Mouse (Mus musculus): ENCODE data around the gene Rabgap1l. TPM values are rescaled to one million over a fixed set of nuclear protein-coding genes. Genes with fewer than 3 reads are reported as not detected.

Rabgap1l gene
- polyA plus RNA-seq, 1 experiment: 40.7 TPM

DNA sequence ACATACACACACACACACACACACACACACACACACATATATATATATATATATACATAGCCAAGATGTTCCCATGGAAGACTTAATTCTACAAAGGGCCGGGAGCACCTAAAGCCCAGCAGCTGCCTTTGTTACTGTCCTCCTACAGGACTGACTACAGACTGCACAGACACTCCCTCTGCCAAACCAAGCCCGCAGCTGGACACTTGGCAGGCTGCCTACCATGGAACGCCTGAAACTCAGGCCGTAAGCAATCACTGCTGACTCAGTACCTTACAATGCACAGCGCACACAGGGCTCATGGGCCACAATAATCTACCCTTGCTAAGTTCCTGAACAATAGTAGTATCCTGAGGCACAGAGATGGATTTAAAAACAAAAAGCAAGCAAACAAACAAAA is 261.6 kb downstream of the Rabgap1l start:
- DNase-seq (ENCODE audit: low read depth): peak; percentile 96
- peak; percentile 31; the same call in 1 of the 2 replicates for TF ChIP-seq CTCF (IDR thresholded peaks at IDR 0.05; ENCODE audit: borderline replicate concordance, extremely low read depth, insufficient read depth, insufficient read length)
- TF ChIP-seq POLR2A (IDR thresholded peaks at IDR 0.05; ENCODE audit: borderline replicate concordance, extremely low read depth, insufficient read depth, insufficient read length, poor library complexity, severe bottlenecking): no peak

GRCm38 (mm10) chr1:160521918-160522317 is 271.1 kb downstream of the Rabgap1l start:
- TF ChIP-seq CTCF (IDR thresholded peaks at IDR 0.05; ENCODE audit: borderline replicate concordance, extremely low read depth, insufficient read depth, insufficient read length) (no peak), POLR2A (IDR thresholded peaks at IDR 0.05; ENCODE audit: borderline replicate concordance, extremely low read depth, insufficient read depth, insufficient read length, poor library complexity, severe bottlenecking) (no peak)
- DNase-seq (ENCODE audit: low read depth): no peak

GRCm38 (mm10) chr1:160520665-160521064 is 272.3 kb downstream of the Rabgap1l start:
- no peak for TF ChIP-seq POLR2A (IDR thresholded peaks at IDR 0.05; ENCODE audit: borderline replicate concordance, extremely low read depth, insufficient read depth, insufficient read length, poor library complexity, severe bottlenecking)
- TF ChIP-seq CTCF (IDR thresholded peaks at IDR 0.05; ENCODE audit: borderline replicate concordance, extremely low read depth, insufficient read depth, insufficient read length): no peak
- DNase-seq (ENCODE audit: low read depth): no peak

GRCm38 (mm10) chr1:160519896-160520465 is 273.0 kb downstream of the Rabgap1l start:
- no peak for TF ChIP-seq POLR2A (IDR thresholded peaks at IDR 0.05; ENCODE audit: borderline replicate concordance, extremely low read depth, insufficient read depth, insufficient read length, poor library complexity, severe bottlenecking)
- no peak for TF ChIP-seq CTCF (IDR thresholded peaks at IDR 0.05; ENCODE audit: borderline replicate concordance, extremely low read depth, insufficient read depth, insufficient read length)
- no peak for DNase-seq (ENCODE audit: low read depth)

GRCm38 (mm10) chr1:160518552-160518951 is 274.5 kb downstream of the Rabgap1l start:
- DNase-seq (ENCODE audit: low read depth): no peak
- TF ChIP-seq POLR2A (IDR thresholded peaks at IDR 0.05; ENCODE audit: borderline replicate concordance, extremely low read depth, insufficient read depth, insufficient read length, poor library complexity, severe bottlenecking) (no peak), CTCF (IDR thresholded peaks at IDR 0.05; ENCODE audit: borderline replicate concordance, extremely low read depth, insufficient read depth, insufficient read length) (no peak)

DNA sequence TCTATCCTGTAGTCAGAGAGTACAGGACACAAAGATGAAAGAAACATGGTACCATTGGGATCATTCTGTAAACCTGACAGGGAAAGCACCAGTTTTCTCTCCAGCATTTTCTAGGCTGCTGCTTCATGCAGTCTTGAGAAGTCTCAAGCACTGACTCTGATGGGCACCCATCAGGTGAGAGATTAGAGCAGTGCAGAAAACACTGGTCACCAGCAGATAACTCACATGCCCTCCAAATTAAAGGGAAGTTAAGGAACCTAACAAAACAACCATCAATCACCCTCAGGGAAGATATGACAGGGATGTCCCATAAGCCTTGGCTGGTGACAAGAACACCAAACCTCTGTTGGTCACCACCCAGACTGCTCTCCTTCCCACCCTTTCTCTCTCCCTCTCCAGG is 285.2 kb downstream of the Rabgap1l start:
- TF ChIP-seq POLR2A (IDR thresholded peaks at IDR 0.05; ENCODE audit: borderline replicate concordance, extremely low read depth, insufficient read depth, insufficient read length, poor library complexity, severe bottlenecking): no peak
- TF ChIP-seq CTCF (IDR thresholded peaks at IDR 0.05; ENCODE audit: borderline replicate concordance, extremely low read depth, insufficient read depth, insufficient read length): no peak
- no peak for DNase-seq (ENCODE audit: low read depth)

GRCm38 (mm10) chr1:160496906-160497577 is 296.0 kb downstream of the Rabgap1l start:
- DNase-seq (ENCODE audit: low read depth): peak; percentile 62
- no peak for TF ChIP-seq CTCF (IDR thresholded peaks at IDR 0.05; ENCODE audit: borderline replicate concordance, extremely low read depth, insufficient read depth, insufficient read length)

- DNase-seq (ENCODE audit: low read depth): no peak
- TF ChIP-seq CTCF (IDR thresholded peaks at IDR 0.05; ENCODE audit: borderline replicate concordance, extremely low read depth, insufficient read depth, insufficient read length): no peak
- TF ChIP-seq POLR2A (IDR thresholded peaks at IDR 0.05; ENCODE audit: borderline replicate concordance, extremely low read depth, insufficient read depth, insufficient read length, poor library complexity, severe bottlenecking): no peak
Observed at GRCm38 (mm10) chr1:160485731-160486130, 307.3 kb downstream of the Rabgap1l start.

GRCm38 (mm10) chr1:160485028-160485427 is 308.0 kb downstream of the Rabgap1l start:
- peak; percentile 47 for DNase-seq (ENCODE audit: low read depth)
- TF ChIP-seq POLR2A (IDR thresholded peaks at IDR 0.05; ENCODE audit: borderline replicate concordance, extremely low read depth, insufficient read depth, insufficient read length, poor library complexity, severe bottlenecking) (no peak), CTCF (IDR thresholded peaks at IDR 0.05; ENCODE audit: borderline replicate concordance, extremely low read depth, insufficient read depth, insufficient read length) (no peak)

DNA sequence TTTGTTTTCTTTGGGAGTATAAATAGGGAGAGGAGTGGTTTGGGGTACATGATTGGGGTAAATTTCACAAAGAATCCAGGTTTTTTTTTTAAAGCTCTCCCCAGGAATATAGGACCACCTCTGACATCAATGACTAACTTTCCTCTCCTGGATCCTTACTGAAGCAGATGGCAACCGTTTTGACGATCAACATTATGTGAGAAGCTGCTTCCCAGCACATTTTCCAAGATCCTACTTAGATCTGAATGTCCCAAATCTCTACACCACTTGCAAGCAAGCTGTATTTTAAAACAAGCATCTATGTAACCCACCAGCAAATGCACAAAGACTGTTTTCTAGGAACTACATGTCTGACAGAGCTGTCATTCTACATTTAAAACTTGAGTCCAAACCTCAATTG is 311.4 kb downstream of the Rabgap1l start:
- no peak for DNase-seq (ENCODE audit: low read depth)
- TF ChIP-seq POLR2A (IDR thresholded peaks at IDR 0.05; ENCODE audit: borderline replicate concordance, extremely low read depth, insufficient read depth, insufficient read length, poor library complexity, severe bottlenecking) (no peak), CTCF (IDR thresholded peaks at IDR 0.05; ENCODE audit: borderline replicate concordance, extremely low read depth, insufficient read depth, insufficient read length) (no peak)

GRCm38 (mm10) chr1:160467443-160467842 is 325.6 kb downstream of the Rabgap1l start:
- no peak for TF ChIP-seq POLR2A (IDR thresholded peaks at IDR 0.05; ENCODE audit: borderline replicate concordance, extremely low read depth, insufficient read depth, insufficient read length, poor library complexity, severe bottlenecking)
- no peak for TF ChIP-seq CTCF (IDR thresholded peaks at IDR 0.05; ENCODE audit: borderline replicate concordance, extremely low read depth, insufficient read depth, insufficient read length)
- DNase-seq (ENCODE audit: low read depth): no peak

GRCm38 (mm10) chr1:160465186-160465585 is 327.8 kb downstream of the Rabgap1l start:
- TF ChIP-seq POLR2A (IDR thresholded peaks at IDR 0.05; ENCODE audit: borderline replicate concordance, extremely low read depth, insufficient read depth, insufficient read length, poor library complexity, severe bottlenecking) (no peak), CTCF (IDR thresholded peaks at IDR 0.05; ENCODE audit: borderline replicate concordance, extremely low read depth, insufficient read depth, insufficient read length) (no peak)
- DNase-seq (ENCODE audit: low read depth): no peak

Data from brain, embryonic 14.5 days (tissue).